Mouse (Mus musculus) C2C12 (cell line): ENCODE results near the gene Mcat.

Experiments
- CEBPB ChIP-seq: IDR thresholded peaks from one replicate; pipeline ENCODE4 v1.6.1; 2011; ENCODE audit warnings: low read depth, mild to moderate bottlenecking, control low read depth, moderate library complexity
- CTCF ChIP-seq: IDR thresholded peaks from one replicate; pipeline ENCODE4 v1.5.1; 2011; ENCODE audit not compliant: control insufficient read depth, insufficient read depth, insufficient read length
- FOSL1 ChIP-seq: IDR thresholded peaks from one replicate; pipeline ENCODE4 v1.8.0; 2011; ENCODE audit warnings: mild to moderate bottlenecking, low read length; ENCODE audit not compliant: poor library complexity, insufficient read depth, severe bottlenecking
- MAX ChIP-seq: IDR thresholded peaks from one replicate; pipeline ENCODE4 v1.6.1; 2011; ENCODE audit warnings: mild to moderate bottlenecking, control low read depth
- MYOD1 ChIP-seq: IDR thresholded peaks from one replicate; pipeline ENCODE4 v1.6.1; 2011; ENCODE audit warnings: low read depth; ENCODE audit not compliant: control insufficient read depth, insufficient read length
- MYOG ChIP-seq: IDR thresholded peaks from one replicate; pipeline ENCODE4 v1.6.1; 2011; ENCODE audit not compliant: control insufficient read depth, insufficient read length; ENCODE audit errors: extremely low read depth
- USF1 ChIP-seq: IDR thresholded peaks from one replicate; pipeline ENCODE4 v1.6.1; 2011; ENCODE audit warnings: low read depth, mild to moderate bottlenecking, control low read depth, moderate library complexity

- no peak for TF ChIP-seq MYOG
- no peak for TF ChIP-seq CTCF
- no peak for TF ChIP-seq MAX
- no peak for TF ChIP-seq FOSL1
- TF ChIP-seq MYOD1: no peak
- TF ChIP-seq USF1: no peak
- no peak for TF ChIP-seq CEBPB
Observed at GRCm38 (mm10) chr15:83576651-83577050, 13.1 kb upstream of the Mcat start.
